Mouse (Mus musculus) midbrain, postnatal 0 days (tissue): Measurements from ENCODE around the gene Npas3. TPM values are rescaled to one million over a fixed set of nuclear protein-coding genes. Genes with fewer than 3 reads are reported as not detected.

Source experiments
- ATAC-seq: fragments of 200-750 bp; cut with Nextera tagmentation; 2 replicates; pipeline ENCODE4 v1.8.0; 2017; ENCODE audit warnings: moderate number of reproducible peaks, mild to moderate bottlenecking, moderate TSS enrichment, moderate library complexity; ENCODE audit not compliant: low FRiP score
- DNase-seq: peaks from one replicate; pipeline ENCODE4 v3.0.0-alpha.2; 2015; ENCODE audit warnings: low spot score
- H3K27ac ChIP-seq: fragments of 300-500 bp; sonication (generic); 2 replicates; pipeline ENCODE4 v1.5.1; 2014; ENCODE audit warnings: low read depth, mild to moderate bottlenecking, low read length, mixed read lengths
- H3K27me3 ChIP-seq: fragments of 300-500 bp; sonication (generic); 2 replicates; pipeline ENCODE4 v1.6.1; 2014; ENCODE audit warnings: low read length, control low read depth, mixed read lengths; ENCODE audit not compliant: insufficient read depth
- H3K36me3 ChIP-seq: fragments of 300-500 bp; sonication (generic); 2 replicates; pipeline ENCODE4 v1.6.1; 2014; ENCODE audit warnings: low read length, control low read depth, mixed read lengths; ENCODE audit not compliant: insufficient read depth
- H3K4me1 ChIP-seq: fragments of 300-500 bp; sonication (generic); 2 replicates; pipeline ENCODE4 v1.6.1; 2014; ENCODE audit warnings: mild to moderate bottlenecking, control low read depth, antibody characterized with exemption, low read length, mixed read lengths; ENCODE audit not compliant: insufficient read depth
- H3K4me2 ChIP-seq: fragments of 300-500 bp; sonication (generic); 2 replicates; pipeline ENCODE4 v1.6.1; 2014; ENCODE audit warnings: low read depth, mild to moderate bottlenecking, low read length, mixed read lengths; ENCODE audit not compliant: poor library complexity, severe bottlenecking
- H3K4me3 ChIP-seq: fragments of 300-500 bp; sonication (generic); 2 replicates; pipeline ENCODE4 v1.5.1; 2014; ENCODE audit warnings: low read depth, mild to moderate bottlenecking, low read length, moderate library complexity
- H3K9ac ChIP-seq: fragments of 300-500 bp; sonication (generic); replicated peaks from 2 replicates; pipeline ENCODE4 v1.6.1; 2014; ENCODE audit warnings: mild to moderate bottlenecking, low read length, moderate library complexity, mixed read lengths; ENCODE audit not compliant: poor library complexity, severe bottlenecking
- H3K9me3 ChIP-seq: fragments of 300-500 bp; sonication (generic); 2 replicates; pipeline ENCODE4 v1.6.1; 2016; ENCODE audit warnings: low read length, control low read depth
- CTCF ChIP-seq: IDR thresholded peaks from 2 replicates; pipeline ENCODE4 v1.5.1; 2016; ENCODE audit warnings: antibody characterized with exemption, mild to moderate bottlenecking
- WGBS: fragments of 180-500 bp; shearing (Covaris S2); extraction: QIAGEN DNeasy Blood & Tissue Kit; methylation state at CpG from one replicate; pipeline ENCODE4 v1.1.7; 2014; 5-methylcytosine and 5-hydroxymethylcytosine counted together
- polyA plus RNA-seq: library from polyadenylated mRNA; unstranded; fragments of >200 nt; fragmentation: Nextera tagmentation; extraction: Ambion mirVana; gene quantifications from 2 replicates; pipeline ENCODE4 v1.2.1, GENCODE M21; 2015
- total RNA-seq: library from RNA; depleted of rRNA; stranded (reverse); fragments of >200 nt; gene quantifications from 2 replicates; pipeline ENCODE4 v1.2.3, GENCODE M21; 2014

Npas3 gene
- total and polyA plus RNA-seq, 2 experiments from 2014 or later, result 34.2 to 53.8 TPM

GRCm38 (mm10) chr12:53333251-53333650 lies 84.8 kb downstream of the Npas3 start:
- WGBS, result 75% methylated on average over 2 of the region's 2 CpGs
- Histone ChIP-seq H3K9ac (no peak overlapping the region), H3K27ac (no peak overlapping the region), H3K4me1 (no peaks in the 10 kb centered on the region), H3K36me3 (no peaks in the 10 kb centered on the region), H3K27me3 (no peaks in the 10 kb centered on the region), H3K4me3 (no peak overlapping the region), H3K4me2 (no peak overlapping the region), H3K9me3 (no peaks in the 10 kb centered on the region)
- ATAC-seq (no peak), DNase-seq (no peak)
- no peak for TF ChIP-seq CTCF

DNA sequence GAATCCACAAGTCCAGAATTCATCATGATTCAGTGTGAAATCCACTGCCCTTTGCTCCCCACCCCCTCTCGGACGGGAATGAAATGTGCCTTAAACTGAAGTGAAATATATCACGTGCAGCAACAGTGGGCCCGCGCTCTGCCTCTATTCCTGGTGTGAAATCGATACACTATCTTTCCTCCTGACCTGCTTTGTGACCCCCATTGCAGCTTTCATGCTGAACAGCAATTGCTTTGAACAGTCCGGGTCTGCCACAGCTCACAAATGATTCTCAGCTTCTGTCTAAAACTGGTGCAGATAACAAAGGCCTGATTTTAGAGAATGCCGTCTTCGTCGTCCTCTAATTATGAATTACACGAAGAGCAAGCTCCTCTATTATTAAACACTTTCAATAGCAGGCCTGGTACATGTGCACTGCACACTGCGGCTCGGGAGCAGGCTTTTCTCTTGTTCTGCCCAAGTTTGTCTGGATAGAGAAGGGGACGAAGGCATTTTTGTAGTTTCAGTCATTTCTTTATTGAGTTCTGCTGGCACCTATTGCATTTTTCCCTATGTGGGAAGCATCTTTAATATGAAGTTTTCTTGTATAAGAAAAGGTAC lies 90.0 kb downstream of the Npas3 start:
- no peak overlapping the region for H3K27ac ChIP-seq
- H3K36me3 ChIP-seq, result no peaks in the 10 kb centered on the region
- no peak for DNase-seq
- TF ChIP-seq CTCF, result no peak
- no peaks in the 10 kb centered on the region for H3K9me3 ChIP-seq
- H3K4me1 ChIP-seq, result no peaks in the 10 kb centered on the region; the same call in 1 of the 2 replicates
- 35% methylated on average over 14 of the region's 14 CpGs for WGBS
- no peaks in the 10 kb centered on the region for H3K27me3 ChIP-seq
- no peak for ATAC-seq
- no peak overlapping the region for H3K4me2 ChIP-seq
- no peak overlapping the region for H3K4me3 ChIP-seq
- H3K9ac ChIP-seq, result no peak overlapping the region

DNA sequence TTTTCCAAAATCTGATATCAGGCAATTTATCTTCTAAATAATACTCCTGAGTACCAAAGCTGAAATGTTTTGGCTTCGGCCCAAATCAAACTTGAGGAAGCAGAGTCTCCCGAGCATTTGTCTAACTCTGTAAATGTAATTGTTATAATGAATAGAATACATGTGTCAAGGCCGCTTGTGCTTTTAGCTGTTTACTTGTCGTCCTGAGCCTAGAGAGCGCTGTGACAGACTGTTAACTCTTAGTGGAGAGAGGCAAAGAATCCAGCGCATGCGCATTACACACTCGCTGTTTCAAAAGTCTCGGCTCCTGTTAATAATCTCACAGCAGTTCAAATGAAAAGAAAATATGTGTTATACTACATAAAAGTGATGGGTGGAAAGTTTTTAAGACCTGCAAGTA lies 94.3 kb downstream of the Npas3 start:
- no peaks in the 10 kb centered on the region for H3K36me3 ChIP-seq
- no peak overlapping the region for H3K4me2 ChIP-seq
- H3K9me3 ChIP-seq, result no peaks in the 10 kb centered on the region
- 51% methylated on average over 9 of the region's 9 CpGs for WGBS
- H3K27me3 ChIP-seq, result no peaks in the 10 kb centered on the region
- H3K4me3 ChIP-seq, result no peak overlapping the region
- H3K9ac ChIP-seq, result no peak overlapping the region
- no peak for TF ChIP-seq CTCF
- no peak for DNase-seq
- H3K4me1 ChIP-seq, result no peaks in the 10 kb centered on the region; the same call in 1 of the 2 replicates
- ATAC-seq, result no peak
- no peak overlapping the region for H3K27ac ChIP-seq

DNA sequence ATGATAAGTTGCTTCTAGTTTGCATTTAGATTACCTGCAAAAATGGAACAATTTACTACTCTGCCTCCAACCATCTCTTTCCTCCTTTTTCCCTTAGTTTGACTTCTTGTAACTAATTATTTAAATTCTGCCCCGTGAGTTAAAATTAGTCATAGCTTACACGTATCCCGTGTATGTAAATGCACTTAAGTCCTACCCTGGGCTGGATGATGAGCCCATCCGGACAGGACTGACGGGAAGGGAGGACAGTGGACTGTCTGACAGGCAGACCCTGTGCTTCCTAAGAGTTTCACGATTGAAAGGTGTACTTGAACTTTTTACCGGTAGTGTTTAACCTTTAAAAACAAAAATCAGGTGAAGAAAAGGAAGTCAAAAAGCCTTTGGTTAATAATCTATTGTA lies 103.4 kb downstream of the Npas3 start:
- Histone ChIP-seq H3K27me3 (no peaks in the 10 kb centered on the region), H3K36me3 (no peaks in the 10 kb centered on the region), H3K27ac (no peak overlapping the region), H3K9me3 (no peaks in the 10 kb centered on the region), H3K9ac (no peak overlapping the region), H3K4me1 (no peaks in the 10 kb centered on the region), H3K4me2 (no peak overlapping the region), H3K4me3 (no peak overlapping the region)
- DNase-seq, result no peak
- TF ChIP-seq CTCF, result no peak
- ATAC-seq, result no peak
- WGBS, result 57% methylated on average over 7 of the region's 7 CpGs

DNA sequence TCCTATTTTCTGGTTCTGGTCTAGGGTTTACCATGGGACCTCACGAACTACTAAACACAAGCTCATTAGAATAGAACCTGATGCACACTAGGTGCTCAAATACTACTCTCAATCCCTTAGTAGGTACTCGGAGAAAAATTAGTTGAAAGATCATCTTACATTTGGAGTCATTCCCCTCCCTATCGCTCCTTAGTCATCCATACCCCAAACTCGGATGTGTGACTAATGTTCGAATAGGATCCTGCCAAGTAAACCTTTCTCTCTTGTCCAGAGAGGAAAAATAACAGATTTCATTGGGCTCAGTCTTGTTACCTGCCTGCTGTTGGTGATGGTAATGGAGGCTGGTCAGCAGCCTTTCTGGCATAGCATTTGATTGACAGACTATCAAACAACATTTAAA lies 117.3 kb downstream of the Npas3 start:
- Histone ChIP-seq H3K9me3 (no peaks in the 10 kb centered on the region), H3K4me1 (no peaks in the 10 kb centered on the region; the same call in 1 of the 2 replicates), H3K36me3 (no peaks in the 10 kb centered on the region), H3K27me3 (no peaks in the 10 kb centered on the region), H3K9ac (no peak overlapping the region), H3K4me2 (no peak overlapping the region), H3K4me3 (no peak overlapping the region), H3K27ac (no peak overlapping the region)
- WGBS, result 89% methylated on average over 5 of the region's 5 CpGs
- TF ChIP-seq CTCF, result no peak
- DNase-seq, result no peak
- ATAC-seq, result no peak

DNA sequence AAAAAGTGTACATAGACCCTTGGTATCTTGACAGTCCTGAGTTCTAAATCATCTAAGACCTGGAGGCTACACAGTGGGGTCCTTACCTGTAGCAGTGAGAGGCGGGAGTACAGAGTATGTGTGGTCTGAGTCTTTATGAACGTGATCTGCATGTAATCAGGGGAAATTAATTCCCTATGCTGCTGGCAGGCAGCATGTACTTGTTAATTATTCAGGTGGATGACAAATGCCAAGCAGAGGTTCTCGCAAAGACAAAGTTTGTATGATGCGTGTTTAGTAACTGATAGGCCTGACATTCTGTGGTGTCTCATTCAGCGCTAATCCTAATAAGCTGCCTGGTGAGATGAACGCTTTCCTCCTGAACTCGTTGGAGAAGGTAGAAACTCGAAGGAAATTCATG lies 136.4 kb downstream of the Npas3 start:
- no peaks in the 10 kb centered on the region for H3K27me3 ChIP-seq
- no peaks in the 10 kb centered on the region for H3K9me3 ChIP-seq
- H3K9ac ChIP-seq, result no peak overlapping the region
- H3K4me1 ChIP-seq, result no peaks in the 10 kb centered on the region
- WGBS, result 54% methylated on average over 8 of the region's 8 CpGs
- ATAC-seq, result no peak
- TF ChIP-seq CTCF, result no peak
- no peak overlapping the region for H3K4me2 ChIP-seq
- H3K4me3 ChIP-seq, result no peak overlapping the region
- no peaks in the 10 kb centered on the region for H3K36me3 ChIP-seq
- DNase-seq, result no peak
- no peak overlapping the region for H3K27ac ChIP-seq
